Mouse (Mus musculus) adrenal gland, postnatal 10 days (tissue): ENCODE measurements around the gene Igf2bp3. TPM values are rescaled to one million over a fixed set of nuclear protein-coding genes. Genes with fewer than 3 reads are reported as not detected.
"Not testable (repeated sequence)": the region's sequence is repeated elsewhere in the genome, so short reads cannot be mapped to it uniquely, and the experiment has no call there.

Experiments used
- DNase-seq: peaks from one replicate; pipeline ENCODE4 v3.0.0; 2021; ENCODE audit warnings: mixed read lengths
- long read RNA-seq, 2 experiments: library from polyadenylated mRNA; stranded (forward); transcript quantifications; one replicate each; pipeline ENCODE4 v2.0.0; 2021
- total RNA-seq, 2 experiments: library from RNA; stranded (reverse); gene quantifications; 2 replicates each; pipeline ENCODE4 v1.2.3; 2021

The Igf2bp3 gene
- total RNA-seq: 1 to 10 TPM; 7.1 to 7.6 TPM
- long read RNA-seq, experiment 1, full-length matches to known transcripts: 8 of 17 reads
- long read RNA-seq, experiment 1, partial matches to known transcripts: 2 of 17 reads
- long read RNA-seq, experiment 1, other reads (novel, unspliced or antisense): 7 of 17 reads
- long read RNA-seq, experiment 2, full-length matches to known transcripts: 1 of 6 reads
- long read RNA-seq, experiment 2, partial matches to known transcripts: 1 of 6 reads
- long read RNA-seq, experiment 2, other reads (novel, unspliced or antisense): 4 of 6 reads

DNA sequence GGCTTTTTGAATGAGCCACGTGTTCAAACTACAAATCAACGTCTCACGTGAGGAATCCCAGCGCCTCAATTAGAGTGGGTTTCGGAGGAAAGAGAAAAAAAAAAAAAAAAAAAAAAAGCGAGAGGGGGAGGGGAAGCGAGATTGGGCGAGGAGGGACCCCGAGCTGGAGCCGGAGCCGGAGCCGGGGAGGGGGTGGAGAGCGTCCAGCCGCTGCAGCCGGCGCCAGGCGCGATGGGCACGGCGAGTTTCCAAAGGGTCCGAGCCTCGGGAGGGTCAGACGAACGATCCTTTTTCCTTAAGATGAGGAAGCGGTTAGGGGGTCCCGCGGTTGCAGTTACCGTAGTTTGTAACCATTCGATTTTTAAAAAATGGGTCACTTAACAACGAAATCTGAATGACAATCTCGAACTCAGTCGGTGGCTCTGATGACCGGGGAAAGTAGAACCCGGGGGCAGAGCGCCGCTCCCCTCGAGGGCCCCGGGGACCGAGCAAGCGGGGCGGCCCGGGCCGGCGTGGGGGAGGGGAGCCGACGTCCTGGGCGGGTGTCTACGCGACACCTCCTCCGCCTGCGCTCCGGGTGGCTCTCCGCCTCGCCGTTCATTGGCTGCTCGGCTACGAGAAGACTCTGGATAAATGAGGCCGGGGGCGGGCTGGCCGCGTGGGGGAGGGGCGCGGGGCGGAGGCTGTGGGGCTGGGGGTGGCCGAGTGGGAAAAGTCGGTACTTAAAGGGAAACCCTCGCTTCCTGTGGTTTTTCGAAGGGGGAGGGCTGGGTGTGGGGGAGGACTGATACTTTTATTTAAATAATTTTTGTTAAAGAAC lies at the start of gene Igf2bp3:
Igf2bp3 (minus strand) TSS at position 30 of the 820 bp plus-strand sequence.
- peak; percentile 83 for DNase-seq

DNA sequence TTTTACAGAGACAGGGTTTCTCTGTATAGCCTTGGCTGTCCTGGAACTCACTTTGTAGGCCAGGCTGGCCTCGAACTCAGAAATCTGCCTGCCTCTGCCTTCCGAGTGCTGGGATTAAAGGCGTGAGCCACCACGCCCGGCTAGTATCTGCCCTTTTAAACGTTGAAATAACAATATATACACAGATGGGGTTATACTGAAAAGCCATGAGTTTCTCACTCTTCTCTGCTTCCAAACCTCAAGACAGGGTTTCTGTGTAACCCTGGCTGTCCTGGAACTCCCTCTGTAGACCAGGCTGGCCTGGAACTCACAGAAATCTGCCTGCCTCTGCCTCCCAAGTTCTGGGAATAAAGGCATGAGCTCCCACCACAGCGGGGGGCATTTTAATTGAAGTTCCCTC lies 49.7 kb upstream of the Igf2bp3 start:
- not testable (repeated sequence) for DNase-seq

DNA sequence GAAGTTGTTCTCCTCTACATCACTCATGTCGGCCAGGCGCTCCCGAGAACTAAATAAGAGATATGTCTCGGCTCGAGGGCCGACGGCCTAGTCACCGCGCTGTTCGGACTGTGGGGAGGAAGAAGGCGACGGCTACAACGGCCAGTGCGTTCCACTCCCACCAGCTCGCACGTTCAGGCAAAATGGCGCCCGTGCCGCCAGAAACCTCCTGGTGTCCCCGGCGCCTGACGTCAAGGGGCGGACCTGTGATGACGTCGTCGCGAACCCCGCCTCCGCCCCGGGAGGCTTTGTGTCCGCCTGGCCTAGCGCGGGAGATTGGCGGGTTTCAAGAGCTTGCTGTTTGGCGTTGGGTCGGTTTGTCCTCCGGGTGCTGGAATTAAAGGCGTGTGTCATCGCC lies 49.1 kb upstream of the Igf2bp3 start, which contains the start of gene Tra2a:
Tra2a (minus strand) TSS at position 187 of the 397 bp plus-strand sequence.
- peak; percentile 99 for DNase-seq

DNA sequence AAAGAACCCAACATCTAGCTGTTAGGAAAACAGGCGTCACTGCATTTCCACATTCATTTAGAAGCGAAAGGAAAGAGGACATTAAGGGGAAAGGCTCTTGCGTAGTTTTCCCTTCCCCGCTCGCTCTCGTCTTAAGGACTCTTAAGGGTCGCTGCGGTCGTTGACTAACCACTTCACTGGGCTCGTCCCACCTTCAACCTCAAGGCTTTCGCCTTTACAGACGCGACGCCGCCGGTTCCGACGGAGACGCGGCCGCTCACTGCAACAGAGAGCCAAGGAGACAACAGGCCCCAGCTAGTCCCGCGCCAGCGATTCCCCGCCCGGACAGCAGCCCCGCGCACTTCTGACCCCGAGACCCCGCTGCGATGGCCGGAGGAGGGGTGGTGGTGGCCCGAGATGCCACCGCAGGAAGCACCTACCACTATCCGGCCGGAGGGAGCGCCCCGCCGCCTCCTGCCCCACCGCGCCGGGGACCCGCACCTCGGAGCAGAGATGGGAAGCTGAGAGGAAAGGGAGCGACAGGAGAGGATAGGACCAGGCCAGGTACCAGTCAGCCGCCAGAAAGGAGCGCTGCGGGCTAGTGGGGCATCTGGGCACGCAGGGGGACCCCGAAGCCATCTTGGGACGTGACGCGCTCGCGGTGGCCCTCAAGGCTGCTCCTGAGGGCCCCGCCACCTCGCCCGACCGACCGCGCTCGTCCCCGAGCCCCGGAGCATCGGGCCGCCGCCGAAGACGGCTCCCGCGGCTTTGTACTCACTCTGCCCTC lies 48.5 kb upstream of the Igf2bp3 start:
- DNase-seq: peak; percentile 65

DNA sequence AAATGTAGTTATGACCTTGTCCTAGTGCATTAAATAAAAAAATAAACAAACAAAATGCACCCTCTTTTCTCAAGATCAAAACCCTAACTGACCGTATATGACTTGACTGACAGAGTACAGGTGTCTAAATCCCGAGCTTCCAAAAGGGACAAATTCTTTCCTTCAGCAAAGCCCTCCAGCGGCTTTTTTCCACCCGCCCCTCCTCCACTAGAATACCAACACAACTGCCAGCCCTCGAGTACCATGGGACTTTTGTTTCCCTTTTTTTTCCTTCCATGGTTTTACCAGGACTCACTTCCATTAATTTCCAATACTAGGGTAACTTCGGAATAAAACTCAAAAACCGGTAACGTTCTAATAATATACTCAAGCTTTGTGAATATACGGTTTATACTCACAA lies 47.7 kb upstream of the Igf2bp3 start:
- DNase-seq: peak; percentile 41

DNA sequence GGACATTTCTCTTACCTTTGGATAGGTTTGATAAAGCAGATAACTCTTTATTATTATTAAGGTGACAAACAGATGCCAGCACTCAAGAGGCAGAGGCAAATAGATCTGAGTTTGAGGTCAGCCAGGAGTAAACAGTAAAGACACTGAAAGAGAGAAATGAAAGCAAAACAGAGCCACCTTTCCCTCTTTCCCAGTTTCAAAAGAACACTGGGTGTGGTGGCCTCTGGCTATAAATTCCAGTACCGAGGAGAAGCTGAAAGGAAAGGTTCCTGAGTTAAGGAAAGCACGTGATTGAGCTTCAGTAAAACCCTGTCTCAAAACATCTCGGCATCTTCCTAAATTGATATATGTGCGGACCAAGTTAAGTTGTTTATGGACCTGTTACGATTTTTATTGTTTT lies 45.0 kb upstream of the Igf2bp3 start:
- no peak for DNase-seq

DNA sequence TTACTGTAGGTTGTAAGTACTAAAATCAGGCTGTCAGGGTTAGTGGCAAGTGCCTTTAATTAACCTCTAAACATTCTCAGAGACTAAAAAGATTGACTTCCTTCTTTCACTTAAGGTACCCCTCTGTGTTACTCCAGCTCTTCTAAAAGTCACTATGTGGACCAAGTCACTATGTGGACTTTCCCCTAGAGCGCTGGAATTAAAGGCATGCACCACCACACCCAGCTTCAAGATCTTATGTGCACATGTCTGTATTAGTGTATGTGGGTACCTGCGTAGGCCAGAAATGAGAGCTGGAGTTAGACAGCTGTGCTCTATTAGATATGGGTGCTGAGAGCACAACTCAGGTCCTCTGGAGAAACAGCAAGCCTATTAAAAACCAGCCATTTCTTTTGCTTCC lies 43.1 kb upstream of the Igf2bp3 start:
- DNase-seq: no peak

DNA sequence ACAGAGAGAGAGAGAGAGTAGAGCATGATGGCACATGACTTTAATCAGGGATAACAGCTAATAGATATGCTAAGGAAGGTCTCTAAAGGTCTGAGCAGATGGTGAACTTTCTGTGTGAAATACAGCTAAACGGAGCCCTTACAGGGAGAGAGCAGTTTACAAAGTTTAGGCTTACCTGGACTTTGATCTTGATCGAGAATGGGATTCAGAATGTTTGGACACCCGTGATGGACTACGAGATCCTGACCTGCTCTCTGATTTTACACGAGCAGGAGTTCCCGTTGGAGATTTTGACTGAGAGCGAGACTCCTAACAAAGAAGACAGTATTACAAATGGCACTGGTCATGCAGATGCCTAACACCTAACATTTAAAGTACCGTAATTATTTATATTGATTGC lies 37.5 kb upstream of the Igf2bp3 start:
- no peak for DNase-seq

DNA sequence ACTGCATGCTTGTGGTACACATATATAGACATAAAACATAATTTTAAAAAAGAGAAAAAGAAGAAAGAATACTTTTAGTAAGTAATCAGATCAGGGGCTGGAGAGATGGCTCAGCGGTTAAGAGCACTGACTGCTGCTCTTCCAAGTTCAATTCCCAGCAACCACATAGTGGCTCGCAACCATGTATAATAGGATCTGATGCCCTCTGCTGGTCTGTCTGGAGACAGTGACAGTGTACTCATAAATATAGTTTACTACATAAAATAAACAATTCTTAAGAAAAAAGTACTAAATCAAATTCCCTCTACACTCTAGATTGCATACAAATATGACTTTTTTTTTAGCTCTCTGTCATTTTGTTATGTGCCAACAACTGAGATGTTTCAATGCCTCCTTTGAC lies 36.4 kb upstream of the Igf2bp3 start:
- DNase-seq: no peak

DNA sequence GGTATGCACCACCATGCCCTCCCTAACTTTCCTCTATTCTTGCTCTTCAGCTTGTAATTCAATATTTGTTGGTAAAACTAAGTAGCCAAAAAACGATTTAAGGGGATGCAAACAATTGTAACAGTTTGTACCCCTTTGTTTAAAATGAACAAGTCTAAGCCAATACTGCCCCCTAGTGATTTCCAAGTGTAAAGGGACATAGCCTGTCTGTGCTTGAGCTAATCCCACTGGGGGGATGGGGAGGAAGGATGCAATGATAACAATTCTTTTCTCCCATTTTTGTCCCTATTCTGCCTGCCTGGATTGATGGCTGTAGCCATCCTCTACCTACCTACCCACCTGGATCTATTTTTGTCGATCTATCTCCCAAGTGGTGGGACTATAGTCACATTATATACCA lies 32.5 kb upstream of the Igf2bp3 start:
- no peak for DNase-seq

DNA sequence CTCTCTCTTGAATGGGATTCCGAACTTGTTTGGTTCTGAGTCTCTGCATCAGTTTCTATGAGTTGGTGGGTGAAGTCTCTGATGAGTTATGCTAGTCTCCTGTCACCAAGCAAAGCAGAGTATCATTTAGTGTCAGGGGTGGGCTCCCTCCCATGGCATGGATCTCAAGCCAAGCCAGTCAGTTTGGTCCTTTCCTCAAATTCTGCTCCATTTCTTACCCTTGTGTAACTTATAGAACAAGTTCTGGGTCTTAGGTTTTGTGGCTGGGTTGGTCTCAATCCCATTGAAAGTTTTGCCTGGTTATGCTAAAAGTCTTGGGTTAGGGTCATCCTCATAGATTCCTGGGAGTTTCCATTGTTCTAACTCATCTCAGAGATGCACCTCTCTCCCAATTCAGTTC lies 27.6 kb upstream of the Igf2bp3 start:
- no peak for DNase-seq

DNA sequence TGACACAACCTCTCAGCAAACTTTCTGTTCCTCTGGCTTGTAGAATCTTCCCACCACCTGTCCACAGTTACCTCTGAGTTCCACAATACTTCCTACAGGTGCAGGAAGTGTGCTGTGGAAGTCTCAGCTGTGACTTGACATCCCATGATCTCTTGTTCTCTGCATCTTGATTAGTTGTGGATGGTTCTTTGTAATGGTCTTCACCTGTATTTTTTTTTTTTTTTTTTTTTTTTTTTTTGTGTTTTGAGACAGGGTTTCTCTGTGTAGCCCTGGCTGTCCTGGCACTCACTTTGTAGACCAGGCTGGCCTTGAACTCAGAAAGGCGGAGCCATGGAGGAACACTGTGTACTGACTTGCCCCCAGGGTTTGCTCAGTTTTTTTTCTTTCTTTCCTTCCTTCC lies 26.8 kb upstream of the Igf2bp3 start:
- DNase-seq: no peak

DNA sequence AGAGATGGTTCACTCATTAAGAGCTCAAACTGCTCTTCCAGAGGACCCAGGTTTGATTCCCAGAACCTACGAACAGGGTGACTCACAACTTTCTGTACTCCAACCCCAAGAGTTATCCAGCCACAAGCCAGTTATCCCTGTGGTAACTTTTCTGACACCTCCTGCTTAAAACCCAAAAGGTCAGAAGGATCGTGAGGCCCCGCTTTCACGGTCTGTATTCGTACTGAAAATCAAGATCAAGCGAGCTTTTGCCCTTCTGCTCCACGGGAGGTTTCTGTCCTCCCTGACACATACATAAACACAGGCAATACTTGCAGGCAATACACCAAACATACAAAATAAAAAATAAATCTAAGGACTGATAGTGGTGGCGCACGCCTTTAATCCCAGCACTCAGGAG lies 21.6 kb upstream of the Igf2bp3 start:
- DNase-seq: peak; percentile 100

DNA sequence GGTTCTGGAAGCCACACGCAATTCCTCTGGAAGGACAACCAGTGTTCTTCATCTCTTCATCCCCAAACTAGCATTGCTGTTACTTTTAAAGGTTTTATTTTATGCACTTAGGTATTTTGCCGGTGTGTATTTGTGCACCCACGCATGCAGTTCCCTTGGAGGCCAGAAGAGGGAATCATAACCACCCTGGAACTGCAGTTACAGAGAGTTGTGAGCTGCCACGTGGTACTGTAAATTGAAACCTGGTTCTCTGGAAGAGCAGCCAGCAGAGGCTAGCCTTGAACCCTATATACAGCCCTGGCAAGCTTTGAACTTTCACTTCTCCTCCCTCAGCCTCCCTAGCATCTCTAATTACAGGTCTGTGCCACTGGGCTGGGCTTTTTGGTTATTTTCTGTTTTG lies 18.6 kb upstream of the Igf2bp3 start:
- DNase-seq: no peak

DNA sequence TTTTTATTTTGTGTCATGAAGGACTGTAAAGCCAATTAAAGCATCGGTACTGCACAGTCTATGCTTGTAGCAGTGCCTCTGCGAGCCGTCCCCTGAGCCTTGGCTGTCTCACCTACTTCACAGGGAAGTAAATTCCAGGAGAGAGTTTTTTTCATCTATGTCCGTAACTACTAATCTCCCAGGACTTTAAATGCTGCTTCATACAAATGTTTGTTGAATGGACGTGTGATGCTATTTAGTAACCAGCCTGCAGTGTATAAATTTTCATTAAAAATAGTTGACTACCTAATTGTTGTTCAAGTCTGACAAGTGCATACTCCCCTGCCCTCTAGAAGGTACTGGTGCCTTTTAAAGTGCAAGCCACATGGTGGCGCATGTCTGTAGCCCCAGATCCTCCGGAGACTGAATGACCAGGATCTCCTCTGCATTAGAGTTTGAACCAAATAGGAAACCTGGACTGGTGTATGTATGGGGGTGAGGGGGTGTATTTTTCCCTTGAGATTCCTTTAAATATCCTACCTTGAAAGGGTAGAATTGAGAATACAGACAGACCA lies 13.4 kb upstream of the Igf2bp3 start:
- DNase-seq: peak; percentile 50

DNA sequence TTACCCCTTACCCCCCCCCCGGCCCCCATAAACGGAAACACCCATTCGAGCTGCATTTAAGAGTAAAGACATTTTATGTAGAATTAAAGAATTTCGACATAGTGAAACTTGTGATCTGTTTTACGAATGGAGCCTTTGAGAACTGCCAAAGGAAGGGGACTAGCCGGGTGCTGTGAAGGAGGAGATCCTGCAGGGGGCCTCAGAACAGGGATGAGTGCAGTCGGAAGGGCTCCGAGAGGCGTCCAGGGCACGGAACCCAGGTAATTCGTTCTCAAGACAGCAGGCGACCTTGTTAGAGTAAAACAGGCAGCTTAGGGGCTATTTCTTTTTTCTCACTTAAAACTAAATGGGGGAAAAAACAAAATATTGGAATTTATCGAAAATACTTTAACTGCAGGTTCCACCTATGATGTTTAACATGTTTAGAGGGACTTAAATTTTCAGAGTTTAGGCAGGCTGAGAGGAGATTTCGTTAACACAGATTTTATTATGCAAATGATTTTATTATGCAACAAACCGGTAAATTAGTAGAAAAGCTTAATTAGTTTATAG lies 12.5 kb upstream of the Igf2bp3 start:
- peak; percentile 50 for DNase-seq

DNA sequence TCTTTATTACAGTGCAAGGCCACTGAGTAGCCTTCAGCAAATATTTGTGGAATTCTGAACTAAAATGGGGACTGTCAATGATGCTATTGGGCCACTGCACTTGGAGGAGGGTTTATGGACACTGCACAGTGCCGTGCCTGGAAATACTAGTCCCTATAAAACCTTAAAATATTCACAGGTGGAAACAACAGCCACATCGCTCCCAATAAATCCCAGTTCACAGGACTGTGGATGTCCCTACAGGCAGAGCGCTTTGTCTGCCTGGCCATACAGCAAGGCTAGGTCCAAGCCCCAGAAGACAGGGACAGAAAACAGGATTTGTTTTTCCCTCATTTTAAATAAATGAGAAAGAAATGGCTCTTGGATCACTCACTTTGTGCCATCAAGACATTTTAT lies 11.0 kb upstream of the Igf2bp3 start:
- DNase-seq: no peak

DNA sequence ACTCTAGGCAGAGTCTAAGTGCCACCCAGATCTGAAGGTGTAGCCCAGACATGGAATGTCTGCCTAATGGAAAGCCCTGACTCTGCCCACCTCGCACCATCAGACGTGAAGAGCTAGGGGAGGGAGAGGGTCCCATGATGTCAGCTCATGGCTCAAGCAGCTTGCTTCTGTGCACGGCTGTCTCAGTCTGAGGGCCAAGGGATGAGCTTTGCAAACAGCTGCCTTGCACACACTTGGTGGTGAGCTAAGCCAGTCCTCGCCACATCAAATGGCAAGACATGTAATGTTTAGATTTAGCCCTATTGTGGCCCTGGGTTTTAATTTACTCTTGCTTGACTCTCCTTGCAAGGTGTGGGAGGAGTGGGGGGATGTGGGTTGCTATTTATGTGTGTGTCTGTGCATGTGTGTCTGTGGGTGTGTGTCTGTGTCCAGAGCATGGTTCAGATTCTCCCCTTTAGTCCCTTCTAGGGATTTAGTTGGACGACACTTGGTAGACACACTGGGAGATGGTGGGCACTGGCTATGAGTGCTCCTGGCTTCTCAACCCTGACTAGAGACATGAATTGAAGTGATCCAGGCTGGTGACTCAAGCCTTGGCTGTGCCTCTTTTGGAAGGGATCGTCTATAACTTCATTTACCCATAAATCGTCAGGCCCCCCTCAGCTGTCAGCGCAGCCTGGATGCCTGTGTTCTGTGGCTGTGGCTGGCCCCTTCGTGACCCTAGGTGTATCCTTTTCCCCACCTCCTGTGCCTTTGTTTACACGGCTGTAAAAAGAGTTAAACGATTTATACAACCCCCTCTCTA lies 10.4 kb upstream of the Igf2bp3 start:
- no peak for DNase-seq

DNA sequence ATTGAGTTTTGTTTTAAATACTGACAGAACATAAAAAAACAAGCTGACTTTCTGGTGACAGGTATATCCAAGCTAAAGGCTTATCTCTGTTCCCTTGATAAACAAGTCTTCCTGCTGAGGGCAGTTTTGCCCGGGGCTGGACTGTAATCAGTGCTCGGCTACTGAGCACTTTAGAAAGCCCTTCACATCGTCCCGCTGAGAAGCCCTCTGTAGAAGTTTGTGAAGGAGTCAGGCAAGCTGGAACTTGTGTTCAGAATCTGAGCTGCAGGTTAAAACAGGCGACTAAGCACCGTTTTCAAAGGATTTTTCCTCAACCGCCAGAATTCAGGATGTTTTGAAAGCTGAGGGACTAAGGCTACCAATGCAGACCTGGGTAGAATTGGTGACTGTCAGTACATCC lies 7.1 kb upstream of the Igf2bp3 start:
- DNase-seq: no peak

DNA sequence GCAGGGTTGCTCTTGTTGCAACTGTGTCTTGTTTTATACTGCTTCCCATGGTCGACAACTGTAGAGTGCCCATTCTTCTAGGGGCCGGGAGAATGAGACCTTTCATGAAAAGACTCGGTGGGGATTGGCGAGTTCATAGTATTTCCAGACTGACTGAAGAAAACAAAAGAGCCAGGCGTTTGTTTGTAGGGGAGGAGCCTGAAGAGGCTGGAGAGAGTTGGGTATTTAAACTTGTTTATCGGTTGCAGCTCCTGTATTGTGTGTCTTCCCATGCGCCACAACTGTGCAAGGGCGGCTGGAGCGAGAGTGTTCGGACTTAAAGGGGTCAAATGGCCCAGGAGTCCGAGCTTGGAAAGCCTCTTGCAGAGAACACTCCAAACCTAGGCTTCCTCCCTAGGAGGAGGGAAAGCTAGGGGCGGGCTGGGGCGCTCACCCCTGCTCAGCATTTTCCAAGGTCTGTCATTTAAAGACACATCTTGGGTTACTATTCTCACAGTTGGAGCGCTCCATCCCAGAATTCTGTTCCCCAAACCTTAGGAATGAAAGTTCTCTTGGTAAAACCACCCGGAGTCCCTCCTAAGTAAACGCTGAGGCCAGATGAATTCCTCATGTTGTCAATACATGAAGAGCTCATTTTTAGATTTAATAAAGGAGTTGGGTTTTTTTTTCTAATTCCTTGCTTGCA lies 5.3 kb upstream of the Igf2bp3 start:
- DNase-seq: no peak

DNA sequence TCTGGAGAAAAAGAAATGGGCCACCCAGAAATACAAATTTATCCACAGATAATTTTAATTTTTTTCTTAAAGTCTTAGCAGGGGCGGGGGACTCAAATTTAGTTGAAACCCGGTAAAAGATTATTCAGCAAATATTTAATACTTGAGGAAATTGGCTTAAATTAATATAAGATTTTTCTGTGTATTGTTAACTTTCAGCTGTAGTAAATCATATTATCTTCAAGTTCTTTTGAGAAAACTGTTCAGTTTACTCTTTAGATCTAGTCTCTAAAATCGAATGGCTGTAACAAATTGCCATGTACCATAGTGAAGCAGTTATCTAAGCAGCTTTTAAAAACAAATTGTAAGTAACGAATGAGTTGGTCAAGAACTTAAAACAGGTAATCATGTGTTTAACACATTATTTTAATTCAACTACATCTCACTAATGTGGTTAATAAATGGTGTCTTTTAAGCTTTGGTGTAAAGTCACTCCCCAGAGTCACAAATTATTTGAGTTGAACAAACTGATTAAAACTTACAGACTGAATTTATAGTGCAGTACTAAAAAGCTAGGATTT lies 4.3 kb upstream of the Igf2bp3 start:
- DNase-seq: no peak
